Mouse (Mus musculus): ENCODE data around the gene Ffar1. TPM values are rescaled to one million over a fixed set of nuclear protein-coding genes. Genes with fewer than 3 reads are reported as not detected.

Ffar1 gene
- polyA plus RNA-seq, 1 experiment = not detected

DNA sequence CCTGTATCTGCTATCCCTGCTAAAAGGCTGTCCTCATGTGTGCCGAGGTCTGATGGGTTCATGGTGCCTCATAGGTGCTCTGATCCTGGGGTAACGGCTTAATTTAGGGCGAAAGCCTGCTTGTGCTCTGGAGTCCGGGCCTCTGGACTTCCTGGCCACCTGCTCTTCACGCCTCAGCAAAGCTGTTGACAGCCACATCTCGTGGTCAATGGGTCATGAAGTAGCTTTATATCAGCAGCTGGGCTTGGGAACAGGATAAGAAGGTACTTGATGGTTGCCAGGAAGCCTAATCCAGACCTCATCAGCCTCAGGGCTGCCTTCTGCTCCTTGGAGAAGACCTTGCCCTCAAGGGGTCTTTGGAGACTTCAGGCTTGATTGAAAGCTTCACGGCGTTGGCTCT is 2.0 kb upstream of the Ffar1 start:
- TF ChIP-seq GATA1 (IDR thresholded peaks at IDR 0.05; ENCODE audit: low read length) = no peak

DNA sequence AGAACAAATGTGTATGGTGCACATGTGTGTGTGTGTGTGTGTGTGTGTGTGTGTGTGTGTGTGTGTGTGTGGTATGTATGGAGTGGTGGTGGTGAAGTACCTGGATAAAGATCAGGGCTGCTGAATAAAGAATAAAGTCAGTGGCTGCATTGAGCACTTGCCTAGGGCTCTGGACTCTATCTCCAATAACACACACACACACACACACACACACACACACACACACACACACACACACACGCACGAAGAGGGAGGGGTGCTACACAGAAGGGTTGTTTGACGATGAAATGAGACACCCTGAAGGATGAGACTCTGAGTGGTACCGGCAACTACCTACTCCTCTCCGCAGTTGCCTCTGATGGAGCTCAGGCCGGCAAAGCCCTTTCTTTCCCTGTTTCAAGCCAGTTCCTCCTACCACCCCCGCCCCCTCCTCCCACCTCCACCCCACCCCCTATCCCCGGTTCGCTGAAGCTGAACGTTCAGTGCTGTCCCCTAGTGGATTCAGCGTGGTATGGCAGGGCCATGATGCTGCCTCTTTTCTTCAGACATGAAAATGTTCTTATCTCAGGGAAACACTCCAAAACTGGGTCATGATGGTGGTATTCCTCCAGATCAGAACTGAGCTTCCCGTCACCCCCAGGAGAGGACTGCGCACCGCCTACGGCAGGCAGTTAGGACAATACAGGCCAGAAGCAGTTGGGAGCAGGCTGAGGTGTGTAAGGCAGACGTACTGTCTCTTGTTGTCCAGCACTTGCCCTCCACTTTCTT is 1.5 kb downstream of the Ffar1 start:
- no peak for TF ChIP-seq GATA1 (IDR thresholded peaks at IDR 0.05; ENCODE audit: low read length)

DNA sequence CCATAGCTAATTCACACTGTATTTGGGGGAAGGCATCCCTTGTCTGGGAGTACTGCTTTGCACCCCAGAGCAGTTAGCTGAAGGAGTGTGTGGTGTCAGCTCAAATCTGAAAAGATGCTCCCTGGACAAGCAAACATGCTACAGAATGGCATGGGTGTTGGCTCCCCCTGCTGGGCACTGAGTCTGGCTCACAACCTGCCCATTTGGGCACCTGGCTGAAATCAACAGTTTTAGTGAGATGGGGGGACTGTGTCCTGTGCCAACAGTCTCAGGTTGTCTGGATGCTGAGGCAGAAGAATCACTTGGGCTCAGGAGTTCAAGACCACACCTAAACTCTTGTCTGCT is 2.1 kb downstream of the Ffar1 start:
- no peak for TF ChIP-seq GATA1 (IDR thresholded peaks at IDR 0.05; ENCODE audit: low read length)

DNA sequence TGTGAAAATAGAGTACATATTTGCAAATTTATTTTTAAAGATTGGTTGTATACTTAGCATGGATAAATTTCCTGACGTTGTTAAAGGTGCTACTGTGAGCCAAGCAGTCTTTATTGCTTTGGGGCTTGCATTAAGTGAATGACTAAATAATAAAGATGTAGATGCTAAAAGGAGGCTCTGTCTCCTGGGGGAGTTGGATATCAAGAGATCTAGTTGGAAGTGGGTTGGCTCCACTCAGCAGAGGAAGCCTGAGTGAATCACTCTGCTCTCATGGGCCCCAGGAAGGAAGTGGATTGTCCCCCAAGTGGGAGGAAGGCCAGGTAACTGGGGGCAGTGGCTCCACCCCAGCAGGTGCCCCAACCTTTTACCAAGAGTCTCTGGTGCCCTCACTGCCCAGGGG is 3.6 kb downstream of the Ffar1 start:
- TF ChIP-seq GATA1 (IDR thresholded peaks at IDR 0.05; ENCODE audit: low read length) = no peak

DNA sequence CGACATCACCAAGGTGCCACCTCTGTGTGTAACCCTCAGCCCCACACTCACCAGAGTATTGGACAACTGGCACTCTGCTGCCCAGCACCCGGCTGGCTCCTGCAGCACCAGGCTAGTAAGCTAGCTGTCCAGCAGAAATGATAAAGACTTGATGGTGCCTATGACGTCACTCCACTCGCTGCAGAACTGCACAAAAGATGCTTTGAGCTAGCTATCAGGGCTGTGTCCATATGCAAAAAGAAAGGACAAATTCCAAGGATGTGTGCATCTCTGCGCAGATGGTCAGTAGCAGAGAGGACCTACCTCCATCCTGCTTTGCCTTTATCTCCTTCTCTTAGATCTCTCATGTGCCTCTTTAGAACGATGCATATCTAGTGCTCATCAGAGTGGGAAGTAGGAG is 5.3 kb downstream of the Ffar1 start, which contains the start of gene Ffar3:
Ffar3 (minus strand) TSS at position 101 of the 400 bp plus-strand sequence.
- no peak for TF ChIP-seq GATA1 (IDR thresholded peaks at IDR 0.05; ENCODE audit: low read length)

DNA sequence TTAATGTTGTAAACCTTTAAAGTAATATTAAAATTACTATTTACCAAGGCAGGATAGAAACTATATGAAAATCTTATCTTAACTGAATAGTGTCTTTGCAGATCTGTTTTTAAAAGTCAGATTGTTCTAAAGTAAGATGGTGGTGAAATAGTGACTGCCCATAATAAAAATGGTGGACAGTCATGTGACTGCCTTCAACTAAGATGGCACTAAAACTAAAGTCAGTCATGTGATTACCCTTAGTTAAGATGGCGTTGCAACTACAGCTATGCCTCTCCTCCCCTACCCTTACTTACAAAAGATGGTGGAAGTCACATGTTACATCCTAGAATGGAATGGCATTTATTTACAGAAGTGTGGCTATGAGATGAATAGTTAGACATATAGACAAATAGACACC is 9.9 kb downstream of the Ffar1 start:
- no peak for TF ChIP-seq GATA1 (IDR thresholded peaks at IDR 0.05; ENCODE audit: low read length)

DNA sequence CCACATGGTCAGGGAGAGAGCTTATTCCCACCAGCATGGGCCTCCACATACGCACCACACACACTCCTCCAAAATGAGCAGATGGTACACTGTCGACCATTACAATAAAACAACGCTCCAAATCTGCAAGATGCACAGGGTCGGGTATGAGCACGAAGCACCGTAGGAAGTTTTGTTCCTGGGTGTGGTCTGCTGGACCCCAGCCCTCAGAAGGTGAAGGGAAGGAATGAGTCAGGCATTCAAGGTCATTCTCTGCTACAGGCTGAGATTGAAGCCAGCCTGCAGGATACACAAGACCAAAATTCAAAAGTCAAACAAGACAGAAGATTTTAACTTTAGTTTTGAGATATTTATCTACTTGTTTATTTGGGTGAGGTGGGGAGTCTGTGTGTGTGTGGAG is 13.4 kb downstream of the Ffar1 start:
- TF ChIP-seq GATA1 (IDR thresholded peaks at IDR 0.05; ENCODE audit: low read length) = no peak

DNA sequence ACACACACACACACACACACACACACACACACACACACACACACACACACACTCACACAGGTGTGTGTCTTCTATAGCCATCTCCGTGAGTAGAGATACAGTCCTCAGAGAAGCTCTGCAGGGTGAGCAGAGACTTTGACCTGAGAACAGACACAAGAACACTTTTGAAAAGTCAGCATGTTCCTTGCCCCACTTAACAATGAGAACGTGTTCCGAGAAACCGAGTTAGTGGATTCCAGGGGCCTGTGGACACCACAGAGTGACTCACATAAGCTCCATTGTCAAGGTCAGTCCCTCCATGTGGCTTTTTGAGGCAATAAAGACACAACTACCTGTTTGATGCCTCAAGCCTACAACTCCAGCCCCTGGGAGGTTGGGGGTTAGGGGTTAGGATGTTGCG is 14.0 kb downstream of the Ffar1 start:
- TF ChIP-seq GATA1 (IDR thresholded peaks at IDR 0.05; ENCODE audit: low read length) = no peak

DNA sequence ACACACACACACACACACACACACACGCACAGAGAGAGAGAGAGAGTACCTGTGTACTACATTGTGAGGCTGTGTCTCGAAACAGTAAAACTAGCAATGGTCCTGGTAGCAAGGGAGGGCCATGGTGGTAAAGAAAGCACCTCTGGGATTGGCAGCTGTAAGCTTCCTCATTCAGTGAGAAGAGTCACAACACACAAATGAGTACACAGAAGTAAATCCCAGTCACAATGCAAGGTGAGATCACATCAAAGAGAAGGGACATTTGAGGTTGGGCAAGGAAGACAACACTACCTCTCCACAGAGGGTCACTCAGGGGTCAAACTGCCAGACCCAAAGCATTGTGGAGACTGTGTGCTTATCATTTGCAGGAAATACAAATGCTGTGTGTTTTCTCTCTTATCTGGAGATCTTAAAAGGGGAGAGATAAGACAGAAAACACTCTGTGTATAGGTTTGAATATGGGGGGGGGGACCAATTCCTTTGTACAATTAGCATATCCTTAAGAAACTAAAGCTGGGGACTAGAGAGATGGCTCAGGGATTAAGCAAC is 14.8 kb downstream of the Ffar1 start:
- TF ChIP-seq GATA1 (IDR thresholded peaks at IDR 0.05; ENCODE audit: low read length) = no peak

DNA sequence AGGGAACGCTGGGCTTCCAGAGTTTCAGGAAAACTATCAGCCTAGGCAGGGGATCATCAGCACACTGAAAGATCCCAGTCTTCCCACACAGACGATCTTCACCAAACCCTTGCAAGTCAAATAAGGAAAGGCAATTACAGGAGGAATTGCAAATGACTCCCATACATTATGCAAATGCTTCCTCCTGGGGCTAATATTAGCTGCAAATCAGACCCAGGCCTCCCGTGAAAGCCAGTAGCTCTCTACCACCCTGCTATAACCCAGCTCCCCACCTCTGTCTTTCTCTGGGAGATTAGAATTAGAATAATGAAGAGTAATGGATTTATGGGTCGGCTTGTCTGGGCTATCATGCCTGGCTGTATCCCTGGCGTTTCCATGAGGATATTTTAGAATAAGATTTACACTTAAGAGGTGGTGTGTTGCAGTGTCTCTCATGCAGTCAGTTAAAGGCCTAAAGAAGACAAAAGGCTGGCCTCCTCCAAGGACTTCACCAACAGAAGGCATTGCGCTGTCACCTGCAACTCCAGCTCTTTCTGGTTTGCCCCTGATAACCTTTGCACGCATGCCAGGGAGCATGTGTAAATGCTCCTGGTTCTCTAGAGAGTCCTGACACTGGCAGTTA is 16.6 kb downstream of the Ffar1 start:
- TF ChIP-seq GATA1 (IDR thresholded peaks at IDR 0.05; ENCODE audit: low read length) = no peak

DNA sequence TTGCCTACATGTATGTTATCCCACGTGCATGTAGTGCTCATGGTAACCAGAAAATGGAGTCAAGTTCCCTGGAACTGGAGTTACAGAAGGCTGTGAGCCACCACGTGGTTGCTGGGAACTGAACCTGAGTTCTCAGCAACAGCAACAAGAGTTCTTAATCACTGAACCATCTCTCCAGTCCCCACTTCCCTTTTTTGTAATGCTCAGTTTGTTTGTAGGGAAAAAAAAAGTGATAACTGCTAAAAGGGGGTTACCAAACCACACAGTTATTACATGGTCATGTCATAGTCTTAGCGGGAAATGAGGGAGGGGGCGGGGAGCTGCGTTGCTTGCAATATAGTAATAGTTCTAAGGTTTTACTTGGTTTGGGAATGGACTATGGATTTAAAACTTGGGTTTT is 19.3 kb downstream of the Ffar1 start:
- no peak for TF ChIP-seq GATA1 (IDR thresholded peaks at IDR 0.05; ENCODE audit: low read length)

DNA sequence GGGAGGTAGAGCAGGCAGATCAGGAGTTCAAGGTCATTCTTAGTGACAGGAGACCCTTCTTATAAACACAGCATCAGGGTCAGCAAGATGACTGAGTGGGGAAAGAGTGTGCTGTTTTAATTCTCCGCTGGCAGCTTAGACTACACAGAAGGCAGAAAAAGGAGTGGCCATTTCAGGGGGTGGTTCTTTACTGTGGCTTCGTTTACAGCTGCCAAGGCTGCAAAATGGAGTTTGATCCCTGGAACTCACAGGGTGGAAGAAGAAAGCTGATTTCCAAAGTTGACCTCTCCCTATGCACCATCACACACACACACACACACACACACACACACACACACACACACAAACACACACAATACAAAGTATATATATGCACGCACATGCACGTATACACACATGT is 20.0 kb downstream of the Ffar1 start:
- TF ChIP-seq GATA1 (IDR thresholded peaks at IDR 0.05; ENCODE audit: low read length) = no peak

DNA sequence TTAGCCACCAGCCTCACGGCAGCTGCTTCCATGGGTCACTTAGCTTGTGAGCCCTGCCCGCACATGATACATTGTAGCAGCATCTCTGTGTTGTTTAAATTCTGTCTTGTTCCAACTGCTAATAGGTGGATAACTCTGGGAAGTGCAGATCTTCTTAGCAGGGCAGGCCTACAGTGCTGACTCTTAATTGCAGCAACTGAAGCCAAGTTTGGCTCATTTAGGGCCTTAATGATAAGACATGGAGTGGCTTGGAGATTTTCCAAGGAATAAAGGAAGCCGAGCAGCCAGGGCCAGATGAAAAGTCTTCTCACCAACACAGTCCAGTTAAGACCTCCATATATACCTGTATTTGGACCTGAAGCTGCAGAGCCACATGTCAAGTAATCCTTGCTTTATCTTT is 21.1 kb downstream of the Ffar1 start:
- TF ChIP-seq GATA1 (IDR thresholded peaks at IDR 0.05; ENCODE audit: low read length) = no peak

DNA sequence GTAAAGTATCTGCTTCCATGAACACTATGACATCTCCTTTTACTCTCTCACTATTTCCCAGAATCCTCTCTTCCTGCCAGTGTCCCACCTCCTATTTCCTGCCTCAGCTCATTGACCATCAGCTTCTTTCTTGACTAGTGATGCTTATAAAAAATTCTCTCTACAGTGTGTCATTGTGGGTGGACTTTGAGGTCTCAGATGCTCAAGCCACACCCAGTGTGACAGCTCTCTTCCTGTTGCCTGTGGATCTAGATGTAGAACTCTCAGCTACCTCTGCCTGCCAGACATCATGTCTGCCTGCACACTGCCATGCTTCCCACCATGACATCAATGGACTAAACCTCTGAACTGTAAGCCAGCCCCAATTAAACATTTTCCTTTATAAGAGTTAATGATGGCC is 24.1 kb downstream of the Ffar1 start:
- no peak for TF ChIP-seq GATA1 (IDR thresholded peaks at IDR 0.05; ENCODE audit: low read length)

DNA sequence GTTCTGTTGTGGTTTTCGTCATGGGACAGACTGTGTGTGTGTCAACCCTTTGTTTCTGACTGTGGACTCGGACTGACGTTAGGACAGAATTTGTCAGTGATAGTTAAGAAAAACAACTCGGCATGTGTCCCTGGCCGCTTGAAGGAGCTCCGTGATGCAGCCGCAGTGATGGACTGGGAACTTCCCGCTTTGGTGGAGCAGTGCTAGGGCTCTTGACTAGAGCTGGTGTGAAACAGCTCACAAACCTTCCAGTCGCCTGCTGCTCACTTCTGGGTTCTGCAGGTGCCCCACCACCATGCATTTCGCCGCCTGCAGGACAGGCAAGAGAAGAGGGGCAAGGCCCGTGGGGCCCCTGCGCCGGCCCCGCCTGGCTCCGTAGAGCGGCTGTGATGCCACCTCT is 29.1 kb downstream of the Ffar1 start:
- TF ChIP-seq GATA1 (IDR thresholded peaks at IDR 0.05; ENCODE audit: low read length) = no peak

DNA sequence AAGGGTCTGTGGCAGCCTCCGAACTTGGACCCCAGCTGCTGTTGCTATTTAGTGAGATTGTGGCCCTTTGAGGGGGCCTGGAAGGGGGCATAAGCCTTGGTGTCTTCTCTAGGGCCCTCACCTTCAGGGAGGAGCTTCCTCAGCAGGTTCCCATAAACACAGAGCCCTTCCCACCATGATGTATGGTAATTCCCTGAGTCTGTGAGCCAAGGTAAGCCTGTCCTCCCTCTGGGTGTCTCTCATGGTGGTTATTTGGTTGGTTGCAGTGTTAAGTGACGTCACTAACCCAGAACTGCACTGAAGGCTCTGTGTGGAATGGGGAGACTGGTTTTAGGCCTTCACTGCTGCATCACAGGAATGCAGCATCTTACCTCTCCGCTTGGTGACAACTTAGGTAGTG is 31.9 kb downstream of the Ffar1 start:
- no peak for TF ChIP-seq GATA1 (IDR thresholded peaks at IDR 0.05; ENCODE audit: low read length)

DNA sequence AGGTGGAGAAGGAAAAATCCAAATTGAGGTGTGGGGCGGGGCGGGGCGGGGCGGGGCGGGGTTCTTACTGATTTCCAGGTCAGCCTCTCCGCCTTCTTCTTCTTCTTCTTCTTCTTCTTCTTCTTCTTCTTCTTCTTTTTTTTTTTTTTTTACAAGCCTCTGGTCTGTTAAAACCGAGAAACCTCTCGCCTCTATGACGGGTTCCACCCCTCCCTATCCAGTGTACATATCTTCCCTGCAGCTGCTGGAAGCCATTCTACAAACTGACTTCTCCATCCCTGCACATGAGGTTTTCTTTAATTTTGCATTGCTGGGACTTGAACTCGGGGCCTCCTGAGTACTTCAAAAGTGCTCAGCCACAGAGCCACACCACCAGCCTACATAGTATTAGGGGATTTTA is 34.7 kb downstream of the Ffar1 start:
- TF ChIP-seq GATA1 (IDR thresholded peaks at IDR 0.05; ENCODE audit: low read length) = no peak
